Mouse (Mus musculus) gastrocnemius, adult 18-20 months (tissue): Measurements from ENCODE around the gene Mien1. TPM values are rescaled to one million over a fixed set of nuclear protein-coding genes. Genes with fewer than 3 reads are reported as not detected.

Source experiments
- DNase-seq: peaks from one replicate; pipeline ENCODE4 v3.0.0; 2021; ENCODE audit warnings: low spot score
- long read RNA-seq, 2 experiments: library from polyadenylated mRNA; stranded (forward); transcript quantifications; one replicate each; pipeline ENCODE4 v2.0.0; 2021
- total RNA-seq, 2 experiments: library from RNA; stranded (reverse); gene quantifications; 2 replicates each; pipeline ENCODE4 v1.2.3; 2021

Gene Mien1
- 10 to 100 TPM; 36.0 to 37.8 TPM for total RNA-seq
- long read RNA-seq, experiment 1, transcript Mien1-201 (4 exons, 747 nt) = major isoform, 13 of 23 reads
- long read RNA-seq, experiment 1, partial matches to known transcripts = 10 of 23 reads
- long read RNA-seq, experiment 1, other reads (novel, unspliced or antisense) = 0 of 23 reads
- long read RNA-seq, experiment 2, transcript Mien1-201 (4 exons, 747 nt) = major isoform, 17 of 29 reads
- long read RNA-seq, experiment 2, partial matches to known transcripts = 11 of 29 reads
- long read RNA-seq, experiment 2, other reads (novel, unspliced or antisense) = 1 of 29 reads

DNA sequence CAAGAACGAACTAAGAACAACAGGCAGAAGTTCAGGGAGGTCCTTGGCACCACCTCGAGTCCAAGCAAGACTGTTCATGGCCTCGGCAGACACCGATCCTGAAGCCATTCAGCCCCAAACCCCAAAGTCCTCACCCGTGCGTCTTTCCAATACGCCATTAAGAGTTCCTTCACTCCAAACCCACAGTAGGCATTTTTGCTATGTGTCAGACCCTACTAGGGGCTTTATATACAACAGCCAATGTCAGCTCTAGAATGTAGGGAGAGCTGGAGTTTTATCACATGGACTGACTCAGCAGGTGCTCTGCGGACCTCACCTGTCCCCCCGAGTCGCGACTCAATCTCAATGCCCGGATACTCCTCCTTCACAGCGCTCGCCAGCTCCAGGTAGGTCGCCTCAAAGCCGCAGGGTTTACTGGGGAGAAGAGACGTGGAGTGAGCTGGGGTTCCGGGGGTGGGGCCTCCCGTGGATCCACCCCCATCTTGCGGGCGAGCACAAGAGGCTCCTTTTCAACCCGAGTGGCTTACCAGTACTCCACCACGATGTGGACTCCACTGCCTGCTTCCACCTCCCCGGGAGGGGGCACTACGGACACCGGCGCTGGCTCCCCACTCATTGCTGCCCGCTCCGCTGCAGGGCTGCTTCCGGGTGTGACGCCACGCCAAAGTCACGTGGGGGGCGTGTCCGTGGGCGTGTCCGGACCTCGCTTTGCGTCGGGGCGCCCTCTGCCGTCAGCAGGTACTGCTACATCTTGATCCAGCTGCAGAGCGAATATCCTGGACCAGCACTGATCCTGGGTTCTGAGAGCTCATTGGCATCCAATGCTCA lies at the start of gene Mien1:
Gene Mien1 (minus strand): TSS at position 661 of the 828 bp plus-strand sequence.
- peak; percentile 96 for DNase-seq

DNA sequence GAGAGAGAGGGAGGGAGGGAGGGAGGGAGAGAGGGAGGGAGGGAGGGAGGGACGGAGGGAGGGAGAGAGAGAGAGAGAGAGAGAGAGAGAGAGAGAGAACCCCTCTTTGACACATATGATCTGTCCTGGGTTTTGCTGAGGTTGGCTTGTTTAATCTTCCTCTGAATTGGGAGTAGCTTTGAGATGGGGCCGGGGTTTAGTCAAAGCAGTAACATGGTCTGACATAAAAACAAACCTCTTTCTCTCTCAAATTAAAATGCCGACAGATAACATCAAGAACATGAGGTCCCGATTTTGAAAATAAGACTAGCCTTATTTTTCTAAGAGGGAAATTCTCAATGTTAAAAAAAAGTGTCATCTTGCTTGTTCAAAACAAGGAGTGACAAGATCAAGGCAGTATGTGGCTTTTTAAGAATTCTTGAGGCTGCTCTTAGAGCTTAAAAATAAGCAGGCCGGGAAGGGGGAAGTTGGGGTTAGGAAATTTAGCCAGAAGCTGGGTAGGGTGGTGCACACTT lies 48.8 kb upstream of the Mien1 start:
- no peak for DNase-seq

GRCm38 (mm10) chr11:98485749-98486148 lies 47.0 kb upstream of the Mien1 start:
- no peak for DNase-seq

DNA sequence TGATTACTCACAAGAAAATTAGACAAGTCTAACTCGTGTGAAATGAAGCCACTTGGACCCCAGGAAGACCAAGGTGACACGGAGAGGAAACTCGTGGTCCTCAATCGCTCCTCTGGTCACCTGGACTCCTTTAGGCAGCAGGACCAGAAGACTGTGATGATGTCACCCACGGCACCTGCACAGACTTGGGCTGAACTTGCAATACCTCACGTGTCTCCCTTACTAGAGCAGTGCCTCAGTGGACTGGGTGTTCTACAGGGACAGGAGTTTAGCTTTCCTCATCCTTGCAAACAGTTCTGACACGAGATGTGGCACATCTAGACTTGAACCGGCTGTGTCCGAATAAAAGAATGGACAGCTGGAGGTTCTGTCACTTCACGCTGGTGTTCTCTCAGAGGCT lies 43.3 kb upstream of the Mien1 start:
- DNase-seq = no peak

DNA sequence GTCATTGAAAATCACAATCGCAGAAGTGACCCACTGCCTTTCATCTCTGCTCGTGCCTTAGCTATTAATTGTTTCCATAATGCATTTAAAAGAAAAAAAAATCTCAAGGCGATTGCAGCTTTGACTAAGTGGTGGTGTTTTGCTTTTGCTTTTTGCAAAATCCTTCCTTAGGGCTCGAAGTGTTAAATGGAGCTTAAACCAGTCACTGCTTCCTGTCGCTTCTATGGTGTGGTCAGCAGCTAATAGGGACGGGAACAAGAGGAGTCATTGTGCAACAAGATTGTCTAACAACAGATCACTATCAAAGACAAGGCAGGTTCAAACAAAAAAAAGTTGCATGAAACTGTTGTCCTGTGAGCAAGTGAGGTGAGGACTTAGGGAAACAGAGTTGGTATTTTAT lies 42.4 kb upstream of the Mien1 start:
- DNase-seq = no peak

- DNase-seq = no peak
Observed at GRCm38 (mm10) chr11:98479940-98480497, 41.2 kb upstream of the Mien1 start.

DNA sequence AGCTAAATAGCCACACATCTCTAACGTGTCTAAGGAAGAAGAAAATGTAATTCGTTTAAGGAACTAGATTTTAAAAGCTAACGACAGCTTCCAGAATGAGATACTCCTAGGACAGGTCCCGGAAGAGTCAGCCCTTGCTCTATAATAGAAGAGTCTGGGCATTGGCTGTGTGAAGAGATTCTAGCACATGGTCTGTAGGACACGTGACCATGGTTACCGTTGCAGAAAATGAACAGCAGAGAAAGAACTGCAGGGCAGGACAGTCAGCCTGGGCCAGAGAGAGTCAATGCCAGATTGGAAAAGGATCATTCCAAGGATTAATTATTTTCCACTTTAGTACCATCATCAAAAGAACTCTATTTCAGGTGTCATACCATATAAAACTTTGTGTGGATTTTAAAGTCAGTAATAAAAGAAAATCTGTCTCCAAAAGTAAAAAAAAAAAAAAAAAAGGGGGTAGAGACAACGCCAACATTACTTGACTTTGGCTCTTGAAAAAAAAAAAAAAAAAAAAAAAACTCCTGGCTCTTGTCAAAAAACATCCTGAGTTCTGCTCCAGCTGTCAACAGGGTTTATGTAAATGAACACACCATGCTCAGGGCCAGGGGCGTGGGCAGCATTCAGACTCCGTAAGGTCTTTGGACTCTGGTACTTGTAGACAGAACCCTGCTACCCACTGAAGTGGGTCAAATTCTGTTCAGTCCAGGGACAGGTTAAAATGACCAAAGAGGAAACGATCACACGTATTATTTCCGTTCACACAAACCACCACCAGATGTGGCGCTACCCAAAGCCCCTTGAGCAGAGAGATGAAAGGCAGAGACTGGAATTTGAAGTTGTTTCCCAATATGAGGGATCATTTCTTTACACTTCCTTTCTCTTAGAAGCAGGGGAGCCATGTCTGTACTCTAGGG lies 40.5 kb upstream of the Mien1 start:
- DNase-seq = no peak

- no peak for DNase-seq
Observed at GRCm38 (mm10) chr11:98477011-98477701, 38.4 kb upstream of the Mien1 start.

- DNase-seq = no peak
Observed at GRCm38 (mm10) chr11:98476434-98476807, 37.6 kb upstream of the Mien1 start.

DNA sequence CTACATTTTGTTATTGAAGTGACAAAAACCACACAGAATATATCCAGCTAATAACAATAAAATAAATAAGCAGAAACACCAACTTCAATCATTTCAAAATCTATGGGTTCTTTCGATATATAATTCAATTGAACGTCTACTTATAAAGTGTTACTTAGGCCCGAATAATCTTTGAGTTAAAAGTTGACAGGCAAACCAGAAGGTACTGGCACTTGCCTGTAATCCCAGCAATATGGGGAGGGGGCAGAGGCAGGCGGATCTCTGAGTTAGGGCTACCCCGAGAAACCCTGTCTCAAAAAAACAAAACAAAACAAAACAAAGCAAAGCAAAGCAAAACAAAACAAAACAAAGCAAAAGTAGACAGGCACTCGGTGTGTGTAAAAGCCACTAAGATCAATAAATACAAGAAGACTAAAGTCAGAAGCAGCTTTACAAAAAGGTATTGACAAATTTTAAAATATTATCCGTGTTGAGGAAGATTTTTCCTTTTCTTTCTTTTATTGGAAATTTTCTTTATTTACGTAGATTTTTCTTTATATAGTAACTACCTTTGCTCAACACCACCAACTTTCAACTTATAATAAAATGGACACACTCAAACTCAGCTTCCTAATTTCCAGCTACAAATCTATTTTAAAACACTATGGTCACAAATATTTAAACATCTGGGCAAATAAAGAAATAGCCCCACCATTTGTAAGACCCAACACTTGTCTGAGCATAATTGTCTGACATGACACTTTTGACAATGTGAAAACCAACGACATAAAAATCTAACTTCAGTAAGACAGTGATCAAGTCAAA lies 37.0 kb upstream of the Mien1 start:
- no peak for DNase-seq

- no peak for DNase-seq
Observed at GRCm38 (mm10) chr11:98474967-98475366, 36.2 kb upstream of the Mien1 start.

DNA sequence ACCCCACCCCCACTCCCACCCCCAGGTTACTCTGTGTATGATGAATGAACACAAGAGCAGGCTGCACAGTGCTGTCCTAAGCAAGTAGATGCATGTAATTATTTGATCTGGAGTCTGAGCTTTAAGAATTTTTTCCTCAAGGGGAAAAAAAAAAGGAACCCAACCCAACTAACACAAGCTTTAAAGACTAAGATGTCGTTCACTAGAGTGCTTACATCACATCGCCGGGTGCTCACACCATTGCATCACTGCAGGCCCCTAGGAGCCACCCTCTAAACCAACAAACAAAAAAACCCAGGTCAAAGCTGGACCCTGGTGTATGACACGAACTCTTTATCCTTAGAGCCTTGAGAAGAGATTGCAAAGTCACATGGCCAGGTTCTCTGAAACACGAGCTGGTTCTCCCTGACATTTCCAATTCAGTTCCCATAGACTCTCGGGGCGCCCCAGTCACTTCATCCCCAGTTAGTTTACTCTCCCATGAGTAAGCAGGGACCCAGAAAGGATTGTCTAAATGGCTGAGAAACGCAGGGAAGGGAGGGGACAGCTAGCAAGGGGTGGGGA lies 35.2 kb upstream of the Mien1 start:
- no peak for DNase-seq

GRCm38 (mm10) chr11:98472696-98473095 lies 33.9 kb upstream of the Mien1 start:
- DNase-seq = no peak

- no peak for DNase-seq
Observed at GRCm38 (mm10) chr11:98470795-98471194, 32.0 kb upstream of the Mien1 start.

- no peak for DNase-seq
Observed at GRCm38 (mm10) chr11:98469761-98470714, 31.2 kb upstream of the Mien1 start.

GRCm38 (mm10) chr11:98464516-98464915 lies 25.7 kb upstream of the Mien1 start:
- DNase-seq = no peak

DNA sequence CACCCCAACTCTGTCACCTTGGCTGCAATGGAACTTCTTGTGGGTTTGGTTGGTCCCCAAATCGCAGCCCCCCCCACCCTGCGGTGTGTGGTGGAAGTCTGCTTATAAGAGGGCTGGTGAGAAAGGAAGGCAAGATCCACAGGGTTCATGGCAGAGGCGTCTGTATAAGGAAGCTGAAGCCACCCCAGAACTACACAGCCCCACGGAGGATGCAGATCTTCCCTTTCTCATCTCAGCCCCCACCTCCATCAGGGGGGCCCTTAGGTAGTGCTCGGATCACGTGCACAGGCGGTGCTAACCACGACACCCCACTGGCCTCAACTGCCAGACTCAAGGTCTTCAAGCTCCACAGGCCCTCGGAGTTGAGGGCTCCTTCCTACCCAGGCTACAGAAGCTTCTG lies 25.1 kb upstream of the Mien1 start:
- DNase-seq = no peak

GRCm38 (mm10) chr11:98462255-98462654 lies 23.5 kb upstream of the Mien1 start:
- no peak for DNase-seq
